Mouse (Mus musculus) CH12.LX (cell line): ENCODE measurements around the gene Vti1a. TPM values are rescaled to one million over a fixed set of nuclear protein-coding genes. Genes with fewer than 3 reads are reported as not detected.

ENCODE experiments used
- DNase-seq: peaks from one replicate; pipeline ENCODE4 v3.0.0-alpha.2; 2013; ENCODE audit errors: extremely low read depth
- H3K27ac ChIP-seq: 2 replicates; pipeline ENCODE4 v1.5.1; 2012; ENCODE audit warnings: low read depth, mild to moderate bottlenecking, control low read depth, moderate library complexity; ENCODE audit not compliant: insufficient read depth
- H3K27me3 ChIP-seq: replicated peaks from 2 replicates; pipeline ENCODE3; 2012; ENCODE audit warnings: inconsistent platforms
- H3K36me3 ChIP-seq, 2 experiments: replicated peaks in 1 of 2; 2 replicates each; pipeline versions ENCODE3 to v1.6.1; 2012; ENCODE audit warnings: inconsistent platforms in 1 of 2, low read length in 1 of 2, mild to moderate bottlenecking in 1 of 2, mixed read lengths in 1 of 2, moderate library complexity in 1 of 2; ENCODE audit not compliant: control insufficient read depth in 1 of 2, insufficient read depth in 1 of 2
- H3K4me1 ChIP-seq, 2 experiments: 2 replicates each; pipeline ENCODE4 v1.6.1; 2012; ENCODE audit warnings: inconsistent platforms in 1 of 2, moderate library complexity in 1 of 2; ENCODE audit not compliant: insufficient read depth in 2 of 2, control insufficient read depth in 1 of 2
- H3K4me2 ChIP-seq: 2 replicates; pipeline ENCODE4 v1.6.1; 2012; ENCODE audit warnings: low read depth, mild to moderate bottlenecking, control low read depth; ENCODE audit not compliant: poor library complexity, insufficient read depth, severe bottlenecking
- H3K4me3 ChIP-seq, 3 experiments: fragments of 150-350 bp in 1 of 3; sonication (generic) in 1 of 3; replicated peaks in 1 of 3; 2 replicates each; pipeline versions ENCODE3 to v1.5.1; 2011 to 2012; ENCODE audit warnings: low read depth in 2 of 3, low read length in 2 of 3, mild to moderate bottlenecking in 2 of 3, moderate library complexity in 2 of 3, control low read depth in 1 of 3, improper control_type of control experiment in 1 of 3, inconsistent platforms in 1 of 3, mixed read lengths in 1 of 3; ENCODE audit not compliant: poor library complexity in 1 of 3
- H3K79me2 ChIP-seq: replicated peaks from 2 replicates; pipeline ENCODE4 v1.6.1; 2012; ENCODE audit warnings: mild to moderate bottlenecking, moderate library complexity; ENCODE audit not compliant: control insufficient read depth, poor library complexity, insufficient read depth, severe bottlenecking; ENCODE audit errors: extremely low read depth
- H3K9ac ChIP-seq: 2 replicates; pipeline ENCODE4 v1.6.1; 2012; ENCODE audit warnings: low read depth, mild to moderate bottlenecking, control low read depth, moderate library complexity; ENCODE audit not compliant: insufficient read depth
- H3K9me3 ChIP-seq: replicated peaks from 2 replicates; pipeline ENCODE3; 2012; ENCODE audit warnings: low read length, inconsistent platforms, mixed read lengths
- CHD1 ChIP-seq: IDR thresholded peaks from 2 replicates; pipeline ENCODE4 v1.6.1; 2012; ENCODE audit warnings: low read depth, low read length, improper control_type of control experiment, inconsistent platforms
- CHD2 ChIP-seq: IDR thresholded peaks from 2 replicates; pipeline ENCODE4 v1.6.1; 2011; ENCODE audit warnings: low read length, improper control_type of control experiment
- CTCF ChIP-seq, 2 experiments: IDR thresholded peaks in 1 of 2; conservative IDR thresholded peaks in 1 of 2; 2 replicates each; pipeline ENCODE4 v1.5.1; 2011 to 2012; ENCODE audit warnings: low read depth in 2 of 2, low read length in 2 of 2, improper control_type of control experiment in 1 of 2, inconsistent platforms in 1 of 2, mild to moderate bottlenecking in 1 of 2, moderate library complexity in 1 of 2
- ELF1 ChIP-seq: IDR thresholded peaks from 2 replicates; pipeline ENCODE4 v1.6.1; 2014; ENCODE audit warnings: low read depth, mild to moderate bottlenecking, inconsistent platforms, low read length, improper control_type of control experiment
- ETS1 ChIP-seq: conservative IDR thresholded peaks from 2 replicates; pipeline ENCODE4 v1.6.1; 2012; ENCODE audit warnings: low read depth, mild to moderate bottlenecking, inconsistent platforms, low read length, improper control_type of control experiment, moderate library complexity
- MAFK ChIP-seq: IDR thresholded peaks from 2 replicates; pipeline ENCODE4 v1.6.1; 2011; ENCODE audit warnings: low read length, improper control_type of control experiment; ENCODE audit not compliant: insufficient replicate concordance
- MAZ ChIP-seq: IDR thresholded peaks from 2 replicates; pipeline ENCODE4 v1.6.1; 2012; ENCODE audit warnings: low read depth, mild to moderate bottlenecking, inconsistent platforms, low read length, improper control_type of control experiment, moderate library complexity
- MYC ChIP-seq: IDR thresholded peaks from 2 replicates; pipeline ENCODE4 v1.6.1; 2011; ENCODE audit warnings: low read depth, mild to moderate bottlenecking, improper control_type of control experiment, low read length
- NRF1 ChIP-seq: IDR thresholded peaks from 2 replicates; pipeline ENCODE4 v1.6.1; 2014; ENCODE audit warnings: low read depth, mild to moderate bottlenecking, inconsistent platforms, low read length, improper control_type of control experiment, moderate library complexity
- POLR2A ChIP-seq: IDR thresholded peaks from 2 replicates; pipeline ENCODE4 v1.6.1; 2011; ENCODE audit warnings: low read depth, mild to moderate bottlenecking, improper control_type of control experiment, low read length
- RAD21 ChIP-seq: IDR thresholded peaks from 2 replicates; pipeline ENCODE4 v1.6.1; 2011; ENCODE audit warnings: low read depth, mild to moderate bottlenecking, low read length, improper control_type of control experiment, moderate library complexity
- RCOR1 ChIP-seq: conservative IDR thresholded peaks from 2 replicates; pipeline ENCODE4 v1.6.1; 2012; ENCODE audit warnings: low read depth, mild to moderate bottlenecking, inconsistent platforms, low read length, improper control_type of control experiment
- SMC3 ChIP-seq: IDR thresholded peaks from 2 replicates; pipeline ENCODE4 v1.6.1; 2011; ENCODE audit warnings: low read depth, low read length, improper control_type of control experiment
- TBP ChIP-seq: conservative IDR thresholded peaks from 2 replicates; pipeline ENCODE4 v1.6.1; 2011; ENCODE audit warnings: low read depth, low read length, improper control_type of control experiment
- TCF12 ChIP-seq: IDR thresholded peaks from 2 replicates; pipeline ENCODE4 v1.6.1; 2014; ENCODE audit warnings: low read depth, mild to moderate bottlenecking, inconsistent platforms, low read length, improper control_type of control experiment
- ZC3H11A ChIP-seq: IDR thresholded peaks from 2 replicates; pipeline ENCODE4 v1.6.1; 2012; ENCODE audit warnings: low read depth, mild to moderate bottlenecking, inconsistent platforms, low read length, improper control_type of control experiment
- ZKSCAN1 ChIP-seq: IDR thresholded peaks from 2 replicates; pipeline ENCODE4 v1.6.1; 2012; ENCODE audit warnings: low read depth, inconsistent platforms, low read length, improper control_type of control experiment, borderline replicate concordance
- ZMIZ1 ChIP-seq: IDR thresholded peaks from 2 replicates; pipeline ENCODE4 v1.6.1; 2012; ENCODE audit warnings: low read depth, mild to moderate bottlenecking, inconsistent platforms, low read length, improper control_type of control experiment
- ZNF384 ChIP-seq: IDR thresholded peaks from 2 replicates; pipeline ENCODE4 v1.6.1; 2012; ENCODE audit warnings: low read depth, low read length, improper control_type of control experiment, inconsistent platforms
- dilution Hi-C: fragments of 300-500 bp; cut with MboI; formaldehyde crosslinking; loops from 2 replicates; pipeline ENCODE4 v1.14.3; 2020; ENCODE audit warnings: low sequenced_read_pairs; ENCODE audit not compliant: extremely low pct_unique_long_range_greater_than_20kb, extremely low pct_ligation_motif_present
- in situ Hi-C: fragments of 300-500 bp; cut with MboI; formaldehyde crosslinking; loops from 3 replicates; pipeline ENCODE4 v1.14.3; 2019; ENCODE audit warnings: low sequenced_read_pairs, low pct_ligation_motif_present, low pct_unique_long_range_greater_than_20kb, mixed read lengths
- polyA plus RNA-seq: library from polyadenylated mRNA; unstranded; fragments of >175 nt; gene quantifications from 2 replicates; pipeline ENCODE4 v1.2.1, GENCODE M21; 2012; ENCODE audit warnings: low read depth; ENCODE audit not compliant: insufficient read length
- total RNA-seq, 2 experiments: library from RNA; depleted of rRNA; stranded (reverse); fragments of 300-350 nt in 1 of 2; fragments of >200 nt in 1 of 2; gene quantifications; 2 replicates each; pipeline ENCODE4 v1.2.3; 2012 to 2014

Vti1a gene
- total and polyA plus RNA-seq, 3 experiments, result 22.3 to 27.6 (median 23.5) TPM

DNA sequence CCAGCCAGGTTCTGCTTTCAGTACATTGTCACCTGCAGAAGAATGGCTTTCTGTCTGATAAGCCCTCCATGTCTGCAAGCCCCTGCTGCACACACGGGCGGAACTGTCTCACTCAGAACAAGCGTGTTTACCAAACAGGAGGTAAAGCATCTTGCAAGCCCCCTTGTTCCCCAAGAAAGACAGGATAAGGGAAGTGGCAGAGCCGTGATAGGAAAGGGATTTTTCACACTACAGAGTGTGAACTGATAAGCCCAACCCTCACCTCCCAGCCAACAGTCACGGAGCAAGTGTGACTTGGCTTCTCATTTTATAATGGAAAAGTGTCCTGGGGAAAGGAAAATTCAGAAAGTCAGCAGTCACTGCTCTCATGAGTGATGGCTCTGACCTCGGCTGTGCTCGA, 253.0 kb downstream of the Vti1a start:
- Histone ChIP-seq H3K9me3 (no peaks in the 10 kb centered on the region), H3K27me3 (no peaks in the 10 kb centered on the region), H3K4me2 (no peak overlapping the region), H3K9ac (no peak overlapping the region), H3K4me1 (no peaks in the 10 kb centered on the region), H3K79me2 (no peaks in the 10 kb centered on the region), H3K27ac (no peak overlapping the region)
- no peak for DNase-seq
- dilution Hi-C loops, result no loop called here
- no peak for TF ChIP-seq ZNF384
- no peak for TF ChIP-seq MYC
- no peak for TF ChIP-seq MAZ
- TF ChIP-seq TCF12, result no peak
- no peak for TF ChIP-seq ELF1
- no peak for TF ChIP-seq RAD21
- TF ChIP-seq CHD2, result no peak
- TF ChIP-seq ZKSCAN1, result no peak
- TF ChIP-seq MAFK, result no peak
- TF ChIP-seq NRF1, result no peak
- TF ChIP-seq POLR2A, result no peak
- TF ChIP-seq TBP, result no peak
- TF ChIP-seq ZMIZ1, result no peak
- TF ChIP-seq SMC3, result no peak
- no peak for TF ChIP-seq CTCF (conservative IDR thresholded peaks at IDR 0.05 in 1 of 2, IDR thresholded peaks at IDR 0.05 in 1 of 2; ENCODE audit: low read depth in 2 of 2, low read length in 2 of 2)
- TF ChIP-seq, all 38 proteins: peak for 0
- peaks cover 0 to 24% of the 10 kb centered on the region in 2 experiments for H3K36me3 ChIP-seq
- in situ Hi-C loops, result no loop called here
- H3K4me3 ChIP-seq, result no peak overlapping the region

- dilution Hi-C loops, result no loop called here
- Histone ChIP-seq H3K4me2 (no peak overlapping the region), H3K9me3 (no peaks in the 10 kb centered on the region), H3K79me2 (no peaks in the 10 kb centered on the region)
- no peak for TF ChIP-seq RCOR1
- no peak for TF ChIP-seq ETS1
- TF ChIP-seq MAFK, result no peak
- no peak for TF ChIP-seq CHD1
- no peak for TF ChIP-seq ZC3H11A
- no peak for TF ChIP-seq TCF12
- TF ChIP-seq, all 38 proteins: peak for 0
- no peak overlapping the region for H3K27ac ChIP-seq
- H3K27me3 ChIP-seq, result no peaks in the 10 kb centered on the region
- no peak overlapping the region for H3K9ac ChIP-seq
- DNase-seq, result no peak
- peaks cover 0 to 23% of the 10 kb centered on the region in 2 experiments for H3K36me3 ChIP-seq
- in situ Hi-C loops, result no loop called here
- no peak overlapping the region for H3K4me3 ChIP-seq
- H3K4me1 ChIP-seq, result no peaks in the 10 kb centered on the region
These were observed 253.8 kb downstream of the Vti1a start for GRCm38 (mm10) chr19:55569894-55570293.
